Mouse (Mus musculus): ENCODE data around the gene Hfe. TPM values are rescaled to one million over a fixed set of nuclear protein-coding genes. Genes with fewer than 3 reads are reported as not detected.

Gene Hfe
- polyA plus RNA-seq, 1 experiment from 2014 or later: 26.3 TPM

- no peaks in the 10 kb centered on the region for H3K9me3 ChIP-seq (ENCODE audit: low read length)
- ATAC-seq (peak; percentile 94), DNase-seq (ENCODE audit: low spot score) (peak; percentile 99)
- peak within 1 kb of the TSS; percentile 70 for H3K4me2 ChIP-seq (replicated peaks; ENCODE audit: low read depth, low read length)
- peak; percentile 98 for TF ChIP-seq EP300 (IDR thresholded peaks at IDR 0.05)
- TF ChIP-seq CTCF (IDR thresholded peaks at IDR 0.05): peak; percentile 38
- no peaks in the 10 kb centered on the region for H3K36me3 ChIP-seq (ENCODE audit: insufficient read depth, low read length)
- no peaks in the 10 kb centered on the region for H3K27me3 ChIP-seq (replicated peaks; ENCODE audit: insufficient read depth, low read length)
- whole genome bisulfite sequencing: 1% methylated on average over 21 of the region's 22 CpGs
- H3K4me3 ChIP-seq (ENCODE audit: low read depth, low read length): peak within 1 kb of the TSS; percentile 40
- no peaks in the 10 kb centered on the region for H3K4me1 ChIP-seq (ENCODE audit: insufficient read depth, low read depth, low read length)
- peak within 1 kb of the TSS; percentile 43 for H3K9ac ChIP-seq (replicated peaks; ENCODE audit: low read depth)
- H3K27ac ChIP-seq (ENCODE audit: low read length): peak within 1 kb of the TSS; percentile 86
Observed at GRCm38 (mm10) chr13:23698300-23698693, 12.4 kb downstream of the Hfe start, which contains the start of gene Hist1h4c. Gene Hist1h4c, minus strand, starts transcription at chr13:23698454.

- DNase-seq (ENCODE audit: low spot score) (peak; percentile 92), ATAC-seq (peak; percentile 17)
- Histone ChIP-seq H3K9me3 (ENCODE audit: low read length) (no peaks in the 10 kb centered on the region), H3K36me3 (ENCODE audit: insufficient read depth, low read length) (no peaks in the 10 kb centered on the region), H3K4me1 (ENCODE audit: insufficient read depth, low read depth, low read length) (no peaks in the 10 kb centered on the region), H3K4me2 (replicated peaks; ENCODE audit: low read depth, low read length) (peak overlapping the region; percentile 70), H3K27ac (ENCODE audit: low read length) (peak overlapping the region; percentile 86), H3K9ac (replicated peaks; ENCODE audit: low read depth) (peak overlapping the region; percentile 43), H3K4me3 (ENCODE audit: low read depth, low read length) (peak overlapping the region; percentile 40), H3K27me3 (replicated peaks; ENCODE audit: insufficient read depth, low read length) (no peaks in the 10 kb centered on the region)
- TF ChIP-seq EP300 (IDR thresholded peaks at IDR 0.05) (peak; percentile 41; the same call in 1 of the 2 replicates), CTCF (IDR thresholded peaks at IDR 0.05) (peak; percentile 84)
- WGBS: under 1% methylated on average over 23 of the region's 32 CpGs
Observed at GRCm38 (mm10) chr13:23697491-23698299, 13.0 kb downstream of the Hfe start.

GRCm38 (mm10) chr13:23696061-23696474, 14.6 kb downstream of the Hfe start:
- Histone ChIP-seq H3K27me3 (replicated peaks; ENCODE audit: insufficient read depth, low read length) (no peaks in the 10 kb centered on the region), H3K4me2 (replicated peaks; ENCODE audit: low read depth, low read length) (peak overlapping the region; percentile 29), H3K4me1 (ENCODE audit: insufficient read depth, low read depth, low read length) (no peaks in the 10 kb centered on the region), H3K27ac (ENCODE audit: low read length) (peak overlapping the region; percentile 45), H3K36me3 (ENCODE audit: insufficient read depth, low read length) (no peaks in the 10 kb centered on the region), H3K9ac (replicated peaks; ENCODE audit: low read depth) (no peak overlapping the region), H3K4me3 (ENCODE audit: low read depth, low read length) (no peak overlapping the region), H3K9me3 (ENCODE audit: low read length) (no peaks in the 10 kb centered on the region)
- ATAC-seq: no peak
- peak; percentile 57 for DNase-seq (ENCODE audit: low spot score)
- WGBS: 42% methylated on average over 15 of the region's 15 CpGs
- TF ChIP-seq CTCF (IDR thresholded peaks at IDR 0.05) (no peak), EP300 (IDR thresholded peaks at IDR 0.05) (no peak)

- Histone ChIP-seq H3K9ac (replicated peaks; ENCODE audit: low read depth) (no peak within 1 kb of the TSS), H3K27ac (ENCODE audit: low read length) (peak within 1 kb of the TSS; percentile 45), H3K9me3 (ENCODE audit: low read length) (no peaks in the 10 kb centered on the region), H3K4me2 (replicated peaks; ENCODE audit: low read depth, low read length) (peak within 1 kb of the TSS; percentile 29), H3K27me3 (replicated peaks; ENCODE audit: insufficient read depth, low read length) (no peaks in the 10 kb centered on the region), H3K36me3 (ENCODE audit: insufficient read depth, low read length) (no peaks in the 10 kb centered on the region), H3K4me1 (ENCODE audit: insufficient read depth, low read depth, low read length) (no peaks in the 10 kb centered on the region), H3K4me3 (ENCODE audit: low read depth, low read length) (no peak within 1 kb of the TSS)
- ATAC-seq (no peak), DNase-seq (ENCODE audit: low spot score) (no peak)
- TF ChIP-seq CTCF (IDR thresholded peaks at IDR 0.05) (no peak), EP300 (IDR thresholded peaks at IDR 0.05) (no peak)
- WGBS: 45% methylated on average over 10 of the region's 13 CpGs
Observed at GRCm38 (mm10) chr13:23695514-23695913, 15.1 kb downstream of the Hfe start, which contains the start of gene Hist1h1t. Gene Hist1h1t, plus strand, starts transcription at chr13:23695814.

GRCm38 (mm10) chr13:23694956-23695355, 15.7 kb downstream of the Hfe start:
- TF ChIP-seq CTCF (IDR thresholded peaks at IDR 0.05): no peak
- TF ChIP-seq EP300 (IDR thresholded peaks at IDR 0.05): no peak
- Histone ChIP-seq H3K9me3 (ENCODE audit: low read length) (no peaks in the 10 kb centered on the region), H3K27me3 (replicated peaks; ENCODE audit: insufficient read depth, low read length) (no peaks in the 10 kb centered on the region), H3K4me2 (replicated peaks; ENCODE audit: low read depth, low read length) (no peak overlapping the region), H3K4me3 (ENCODE audit: low read depth, low read length) (no peak overlapping the region), H3K36me3 (ENCODE audit: insufficient read depth, low read length) (no peaks in the 10 kb centered on the region), H3K9ac (replicated peaks; ENCODE audit: low read depth) (no peak overlapping the region), H3K27ac (ENCODE audit: low read length) (no peak overlapping the region), H3K4me1 (ENCODE audit: insufficient read depth, low read depth, low read length) (no peaks in the 10 kb centered on the region)
- DNase-seq (ENCODE audit: low spot score) (no peak), ATAC-seq (no peak)
- WGBS: 90% methylated on average over 9 of the region's 9 CpGs

- ATAC-seq (no peak), DNase-seq (ENCODE audit: low spot score) (no peak)
- H3K4me1 ChIP-seq (ENCODE audit: insufficient read depth, low read depth, low read length): no peaks in the 10 kb centered on the region
- no peaks in the 10 kb centered on the region for H3K27me3 ChIP-seq (replicated peaks; ENCODE audit: insufficient read depth, low read length)
- no peaks in the 10 kb centered on the region for H3K36me3 ChIP-seq (ENCODE audit: insufficient read depth, low read length)
- H3K27ac ChIP-seq (ENCODE audit: low read length): no peak overlapping the region
- no peaks in the 10 kb centered on the region for H3K9me3 ChIP-seq (ENCODE audit: low read length)
- no peak overlapping the region for H3K4me2 ChIP-seq (replicated peaks; ENCODE audit: low read depth, low read length)
- no peak overlapping the region for H3K9ac ChIP-seq (replicated peaks; ENCODE audit: low read depth)
- no peak for TF ChIP-seq EP300 (IDR thresholded peaks at IDR 0.05)
- TF ChIP-seq CTCF (IDR thresholded peaks at IDR 0.05): no peak
- H3K4me3 ChIP-seq (ENCODE audit: low read depth, low read length): no peak overlapping the region
- 77% methylated on average over 6 of the region's 6 CpGs for WGBS
Observed at GRCm38 (mm10) chr13:23693856-23694440, 16.7 kb downstream of the Hfe start.
